Mouse (Mus musculus) myocyte (in vitro differentiated cells): ENCODE results near the gene Usp12. TPM values are rescaled to one million over a fixed set of nuclear protein-coding genes. Genes with fewer than 3 reads are reported as not detected.
A peak's percentile ranks its signal among the peaks of the same experiment; 100 is the strongest.

Experiments
- H3K27me3 ChIP-seq: one replicate; pipeline ENCODE4 v1.6.1; 2011; ENCODE audit not compliant: control insufficient read depth, insufficient read depth, insufficient read length
- H3K36me3 ChIP-seq: one replicate; pipeline ENCODE4 v1.6.1; 2011; ENCODE audit not compliant: control insufficient read depth, insufficient read depth
- H3K4me2 ChIP-seq: one replicate; pipeline ENCODE4 v1.6.1; 2011; ENCODE audit warnings: low read depth, control low read depth
- H3K4me3 ChIP-seq: one replicate; pipeline ENCODE4 v1.5.1; 2011; ENCODE audit warnings: mild to moderate bottlenecking, control low read depth, moderate library complexity
- H3K79me2 ChIP-seq: one replicate; pipeline ENCODE4 v1.6.1; 2011; ENCODE audit not compliant: control insufficient read depth, insufficient read depth
- H3ac ChIP-seq: one replicate; pipeline ENCODE4 v1.6.1; 2011; ENCODE audit not compliant: control insufficient read depth, insufficient read length
- CEBPB ChIP-seq: IDR thresholded peaks from 2 replicates; pipeline ENCODE4 v1.6.1; 2011; ENCODE audit warnings: mild to moderate bottlenecking, moderate library complexity; ENCODE audit not compliant: poor library complexity, insufficient read depth, severe bottlenecking
- E2F4 ChIP-seq: IDR thresholded peaks from one replicate; pipeline ENCODE4 v1.6.1; 2011; ENCODE audit warnings: mild to moderate bottlenecking, control low read depth, moderate library complexity; ENCODE audit not compliant: insufficient read depth
- MAX ChIP-seq: IDR thresholded peaks from one replicate; pipeline ENCODE4 v1.6.1; 2011; ENCODE audit warnings: low read depth, mild to moderate bottlenecking, control low read depth
- MYOD1 ChIP-seq, 3 experiments: IDR thresholded peaks; one replicate each; pipeline ENCODE4 v1.6.1; 2011; ENCODE audit warnings: control low read depth in 2 of 3, low read depth in 2 of 3, mild to moderate bottlenecking in 2 of 3, moderate library complexity in 1 of 3; ENCODE audit not compliant: insufficient read length in 2 of 3, control insufficient read depth in 1 of 3
- MYOG ChIP-seq, 3 experiments: IDR thresholded peaks; one replicate each; pipeline ENCODE4 v1.6.1; 2011; ENCODE audit warnings: control low read depth in 2 of 3, low read depth in 2 of 3, mild to moderate bottlenecking in 2 of 3; ENCODE audit not compliant: insufficient read length in 2 of 3, control insufficient read depth in 1 of 3, insufficient read depth in 1 of 3
- POLR2A ChIP-seq: IDR thresholded peaks from one replicate; pipeline ENCODE4 v1.6.1; 2011; ENCODE audit warnings: low read depth, mild to moderate bottlenecking, control low read depth, moderate library complexity; ENCODE audit not compliant: insufficient read length
- POLR2AphosphoS2 ChIP-seq: IDR thresholded peaks from one replicate; pipeline ENCODE4 v1.6.1; 2011; ENCODE audit warnings: low read depth, control low read depth; ENCODE audit not compliant: insufficient read length
- REST ChIP-seq: IDR thresholded peaks from one replicate; pipeline ENCODE4 v1.6.1; 2011; ENCODE audit warnings: mild to moderate bottlenecking, control low read depth, moderate library complexity; ENCODE audit not compliant: insufficient read depth, insufficient read length
- SRF ChIP-seq: IDR thresholded peaks from one replicate; pipeline ENCODE4 v1.6.1; 2011; ENCODE audit warnings: low read depth; ENCODE audit not compliant: control insufficient read depth, insufficient read length
- TCF12 ChIP-seq: IDR thresholded peaks from one replicate; pipeline ENCODE4 v1.6.1; 2011; ENCODE audit warnings: mild to moderate bottlenecking, control low read depth; ENCODE audit not compliant: poor library complexity, insufficient read depth, severe bottlenecking
- TCF3 ChIP-seq: IDR thresholded peaks from one replicate; pipeline ENCODE4 v1.6.1; 2011; ENCODE audit warnings: low read depth, control low read depth; ENCODE audit not compliant: insufficient read length
- USF1 ChIP-seq: IDR thresholded peaks from one replicate; pipeline ENCODE4 v1.6.1; 2011; ENCODE audit warnings: low read depth, mild to moderate bottlenecking, control low read depth, moderate library complexity
- polyA plus RNA-seq: library from polyadenylated mRNA; unstranded; fragments of >200 nt; fragmentation: generic; extraction: Trizol; gene quantifications from one replicate; pipeline ENCODE4 v1.2.1, GENCODE M21; 2012; ENCODE audit warnings: missing spikeins

Usp12 gene
- polyA plus RNA-seq, 1 experiment = 11.9 TPM

DNA sequence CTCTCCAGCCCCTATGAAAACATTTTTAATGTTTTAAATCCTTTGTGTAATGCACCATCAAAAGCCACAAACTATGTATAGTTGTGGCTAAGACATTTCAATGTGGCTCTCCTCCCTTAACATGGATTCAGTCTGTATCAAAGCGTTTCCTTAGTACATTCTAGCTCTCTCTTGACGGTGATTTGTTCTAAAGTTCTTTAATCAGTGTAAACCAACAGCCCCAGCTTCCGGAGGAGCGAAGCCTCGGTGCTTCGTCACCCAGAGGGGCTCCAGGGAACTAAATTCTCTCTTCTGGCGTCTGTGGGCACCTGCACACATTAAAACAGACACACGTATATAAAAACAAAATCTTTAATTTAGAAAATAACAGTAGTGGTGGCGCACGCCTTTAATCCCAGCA lies 10.9 kb downstream of the Usp12 start:
- Histone ChIP-seq H3K36me3 (no peaks in the 10 kb centered on the region), H3K27me3 (no peaks in the 10 kb centered on the region), H3ac (no peak overlapping the region), H3K79me2 (peaks cover 94% of the 10 kb centered on the region), H3K4me3 (no peak overlapping the region), H3K4me2 (no peak overlapping the region)
- no peak for TF ChIP-seq SRF
- no peak for TF ChIP-seq MAX
- TF ChIP-seq E2F4 = no peak
- no peak for TF ChIP-seq REST
- no peak for TF ChIP-seq MYOG (IDR thresholded peaks at IDR 0.05; ENCODE audit: control insufficient read depth in 1 of 3, insufficient read depth in 1 of 3, insufficient read length in 2 of 3, low read depth in 2 of 3)
- TF ChIP-seq POLR2A = no peak
- no peak for TF ChIP-seq TCF12
- no peak for TF ChIP-seq CEBPB
- TF ChIP-seq USF1 = no peak
- TF ChIP-seq MYOD1 (IDR thresholded peaks at IDR 0.05; ENCODE audit: control insufficient read depth in 1 of 3, insufficient read length in 2 of 3, low read depth in 2 of 3) = no peak
- TF ChIP-seq POLR2AphosphoS2 = no peak
- no peak for TF ChIP-seq TCF3

DNA sequence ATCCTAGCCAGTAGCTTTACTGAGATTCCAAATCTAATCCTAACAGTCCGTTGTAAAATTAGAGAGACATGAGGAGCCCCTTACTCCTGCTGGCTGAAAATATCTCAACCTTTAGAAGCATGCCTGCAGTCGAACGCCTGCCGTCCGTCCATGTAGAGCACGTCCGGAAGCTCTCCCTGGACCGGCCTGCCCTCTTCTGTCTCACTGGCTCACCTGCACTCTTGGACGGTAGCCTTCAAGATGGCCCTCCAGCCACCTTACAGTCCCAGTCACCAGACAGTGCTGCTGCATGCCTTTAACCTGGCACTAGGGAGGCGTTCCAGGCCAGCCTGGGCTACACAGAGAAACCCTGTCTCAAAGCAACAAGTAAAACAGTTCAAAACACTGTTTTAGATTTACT lies 11.5 kb downstream of the Usp12 start:
- H3K27me3 ChIP-seq = no peaks in the 10 kb centered on the region
- H3K79me2 ChIP-seq = peaks cover 93% of the 10 kb centered on the region
- H3ac ChIP-seq = no peak overlapping the region
- H3K4me3 ChIP-seq = no peak overlapping the region
- H3K4me2 ChIP-seq = no peak overlapping the region
- no peaks in the 10 kb centered on the region for H3K36me3 ChIP-seq
- TF ChIP-seq SRF (no peak), POLR2A (no peak), CEBPB (no peak), E2F4 (no peak), TCF3 (no peak), REST (no peak)

GRCm38 (mm10) chr5:146781663-146782062 lies 13.1 kb downstream of the Usp12 start:
- Histone ChIP-seq H3K27me3 (no peaks in the 10 kb centered on the region), H3K36me3 (no peaks in the 10 kb centered on the region), H3ac (no peak overlapping the region), H3K4me3 (no peak overlapping the region), H3K79me2 (peaks cover 79% of the 10 kb centered on the region), H3K4me2 (no peak overlapping the region)
- no peak for TF ChIP-seq USF1
- TF ChIP-seq CEBPB = no peak
- no peak for TF ChIP-seq SRF
- no peak for TF ChIP-seq POLR2A
- TF ChIP-seq TCF3 = no peak
- TF ChIP-seq MAX = no peak
- TF ChIP-seq POLR2AphosphoS2 = no peak
- TF ChIP-seq REST = no peak
- TF ChIP-seq TCF12 = no peak
- no peak for TF ChIP-seq E2F4
- TF ChIP-seq MYOD1 (IDR thresholded peaks at IDR 0.05; ENCODE audit: control insufficient read depth in 1 of 3, insufficient read length in 2 of 3, low read depth in 2 of 3) = no peak
- no peak for TF ChIP-seq MYOG (IDR thresholded peaks at IDR 0.05; ENCODE audit: control insufficient read depth in 1 of 3, insufficient read depth in 1 of 3, insufficient read length in 2 of 3, low read depth in 2 of 3)

DNA sequence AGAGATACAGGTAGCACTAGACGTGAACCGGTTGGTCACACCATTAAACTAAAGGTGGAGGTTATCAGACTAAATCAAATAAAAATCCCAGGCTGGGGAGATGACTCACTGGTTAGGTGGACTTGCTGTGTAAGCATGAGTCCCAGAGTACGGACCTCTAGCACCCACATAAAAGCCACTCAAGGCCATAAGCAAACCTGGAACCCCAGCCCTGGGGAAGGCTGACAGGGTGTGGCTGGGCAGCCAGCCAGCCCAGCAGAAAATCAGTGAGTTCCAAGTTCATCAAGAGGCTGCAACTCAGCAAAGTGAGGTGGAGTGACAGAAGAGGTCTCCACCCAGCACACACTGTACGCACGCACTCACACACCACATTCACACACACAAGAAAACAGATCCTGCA lies 14.9 kb downstream of the Usp12 start:
- H3ac ChIP-seq = no peak overlapping the region
- H3K36me3 ChIP-seq = no peaks in the 10 kb centered on the region
- H3K79me2 ChIP-seq = peaks cover 73% of the 10 kb centered on the region
- no peaks in the 10 kb centered on the region for H3K27me3 ChIP-seq
- no peak overlapping the region for H3K4me3 ChIP-seq
- TF ChIP-seq MYOD1 (IDR thresholded peaks at IDR 0.05; ENCODE audit: control insufficient read depth in 1 of 3, insufficient read length in 2 of 3, low read depth in 2 of 3) (no peak), POLR2A (no peak), REST (no peak), SRF (no peak), POLR2AphosphoS2 (no peak), TCF12 (no peak)
- H3K4me2 ChIP-seq = no peak overlapping the region

GRCm38 (mm10) chr5:146776988-146777639 lies 17.7 kb downstream of the Usp12 start:
- Histone ChIP-seq H3K79me2 (peaks cover 57% of the 10 kb centered on the region), H3ac (no peak overlapping the region), H3K36me3 (no peaks in the 10 kb centered on the region), H3K4me3 (no peak overlapping the region), H3K27me3 (no peaks in the 10 kb centered on the region), H3K4me2 (peak overlapping the region; percentile 74)
- TF ChIP-seq MAX = no peak
- TF ChIP-seq MYOD1 (IDR thresholded peaks at IDR 0.05; ENCODE audit: control insufficient read depth in 1 of 3, insufficient read length in 2 of 3, low read depth in 2 of 3) = no peak
- no peak for TF ChIP-seq POLR2A
